Mouse (Mus musculus): Measurements from ENCODE around the gene Endov. TPM values are rescaled to one million over a fixed set of nuclear protein-coding genes. Genes with fewer than 3 reads are reported as not detected.

The Endov gene
- 10 to 100 TPM; 15.5 to 43.8 (median 27.6) TPM for total RNA-seq (2018; cell fraction: chromatin; rRNA removed)
- total RNA-seq (2018; cell fraction: cytosol; rRNA removed) = 1 to 10 TPM; 1.6 to 6.7 (median 4.4) TPM
- 10 to 100 TPM in 23 of 26 experiments, 1 to 10 TPM in 3; 8.4 to 29.5 (median 13.9) TPM for total RNA-seq (2018; cell fraction: nucleus; rRNA removed)
- 3.4 to 6.4 TPM (median 4.1 TPM) in 3 replicates for polyA plus RNA-seq (2018)

GRCm38 (mm10) chr11:119490861-119491689, at the start of gene Endov:
TSS of gene Endov (plus strand) at chr11:119491347.
- peak within 1 kb of the TSS; percentile 62 for H3K27ac ChIP-seq
- peaks cover 16% of the 10 kb centered on the region for H3K36me3 ChIP-seq (ENCODE audit: inconsistent target)
- under 1% methylated on average over 65 of the region's 66 CpGs for WGBS (ENCODE audit: missing documents)
- peak within 1 kb of the TSS; percentile 59 for H3K4me3 ChIP-seq (ENCODE audit: inconsistent target)
- peaks cover 18% of the 10 kb centered on the region; the same call in 1 of the 2 replicates for H3K79me2 ChIP-seq (ENCODE audit: inconsistent target)

DNA sequence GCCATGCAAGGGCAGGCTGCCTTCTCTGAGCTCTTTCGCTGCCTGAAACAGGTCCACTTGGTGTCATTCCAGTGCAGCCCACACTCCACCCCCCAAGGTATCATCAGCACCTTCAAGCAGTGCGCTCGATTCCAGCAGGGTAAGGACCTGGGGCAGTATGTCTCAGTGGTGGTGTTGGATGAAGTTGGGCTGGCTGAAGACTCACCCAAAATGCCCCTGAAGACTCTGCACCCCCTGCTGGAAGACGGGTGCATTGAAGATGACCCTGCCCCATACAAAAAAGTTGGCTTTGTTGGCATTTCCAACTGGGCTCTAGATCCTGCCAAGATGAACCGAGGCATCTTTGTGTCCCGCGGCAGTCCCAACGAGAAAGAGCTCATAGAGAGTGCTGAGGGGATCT, 48.9 kb upstream of the Endov start:
- WGBS (ENCODE audit: missing documents) = 93% methylated on average over 8 of the region's 8 CpGs
- Histone ChIP-seq H3K4me3 (ENCODE audit: inconsistent target) (no peak overlapping the region), H3K27ac (no peak overlapping the region), H3K79me2 (ENCODE audit: inconsistent target) (peaks cover 100% of the 10 kb centered on the region), H3K36me3 (ENCODE audit: inconsistent target) (peaks cover 99% of the 10 kb centered on the region)

GRCm38 (mm10) chr11:119443442-119443841, 47.7 kb upstream of the Endov start:
- Histone ChIP-seq H3K4me3 (ENCODE audit: inconsistent target) (no peak overlapping the region), H3K27ac (no peak overlapping the region), H3K36me3 (ENCODE audit: inconsistent target) (peaks cover 99% of the 10 kb centered on the region), H3K79me2 (ENCODE audit: inconsistent target) (peaks cover 98% of the 10 kb centered on the region)
- WGBS (ENCODE audit: missing documents) = 65% methylated on average over 9 of the region's 9 CpGs

DNA sequence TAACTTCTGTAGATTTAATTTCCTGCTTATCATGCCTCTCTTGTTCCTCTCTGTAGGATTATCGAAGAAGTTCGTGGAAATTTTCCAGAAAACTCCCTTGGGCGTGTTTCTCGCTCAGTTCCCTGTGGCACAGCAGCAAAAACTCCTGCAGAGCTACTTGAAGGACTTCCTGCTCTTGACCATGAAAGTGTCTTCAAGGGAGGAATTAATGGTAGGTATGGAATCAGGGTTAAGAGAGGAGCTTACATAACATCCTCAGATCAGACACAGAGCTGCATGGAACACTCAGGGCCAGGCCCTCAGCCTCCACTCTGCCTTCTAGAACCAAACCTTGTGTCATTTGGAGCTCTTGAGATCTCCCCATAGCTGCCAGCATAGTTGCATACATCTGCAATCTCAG, 35.0 kb upstream of the Endov start:
- peaks cover 96% of the 10 kb centered on the region for H3K36me3 ChIP-seq (ENCODE audit: inconsistent target)
- no peak overlapping the region for H3K27ac ChIP-seq
- H3K4me3 ChIP-seq (ENCODE audit: inconsistent target) = no peak overlapping the region
- H3K79me2 ChIP-seq (ENCODE audit: inconsistent target) = peaks cover 25% of the 10 kb centered on the region; the same call in 1 of the 2 replicates
- WGBS (ENCODE audit: missing documents) = 91% methylated on average over 4 of the region's 4 CpGs

DNA sequence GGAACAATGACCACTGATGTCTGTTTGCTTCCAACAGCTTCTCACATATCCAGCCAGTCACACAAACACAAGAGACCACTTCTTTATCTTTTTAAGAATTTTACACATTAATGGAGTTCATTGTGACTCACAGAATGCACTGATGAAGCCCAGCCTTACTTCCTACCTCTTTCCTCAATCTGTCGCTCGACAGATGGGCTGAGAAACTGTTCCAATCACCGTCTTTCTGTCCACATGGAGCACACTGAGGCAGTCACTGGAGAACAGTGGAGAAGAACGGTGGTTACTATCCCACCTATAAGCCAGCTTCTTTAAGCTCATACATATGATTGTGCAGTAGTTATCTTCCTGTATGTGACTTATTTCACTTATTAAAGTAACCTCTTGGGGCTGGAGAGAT, 13.3 kb upstream of the Endov start:
- H3K36me3 ChIP-seq (ENCODE audit: inconsistent target) = peaks cover 100% of the 10 kb centered on the region
- H3K79me2 ChIP-seq (ENCODE audit: inconsistent target) = no peaks in the 10 kb centered on the region; the same call in 1 of the 2 replicates
- H3K27ac ChIP-seq = no peak overlapping the region
- WGBS (ENCODE audit: missing documents) = 96% methylated on average over 4 of the region's 4 CpGs
- H3K4me3 ChIP-seq (ENCODE audit: inconsistent target) = no peak overlapping the region

DNA sequence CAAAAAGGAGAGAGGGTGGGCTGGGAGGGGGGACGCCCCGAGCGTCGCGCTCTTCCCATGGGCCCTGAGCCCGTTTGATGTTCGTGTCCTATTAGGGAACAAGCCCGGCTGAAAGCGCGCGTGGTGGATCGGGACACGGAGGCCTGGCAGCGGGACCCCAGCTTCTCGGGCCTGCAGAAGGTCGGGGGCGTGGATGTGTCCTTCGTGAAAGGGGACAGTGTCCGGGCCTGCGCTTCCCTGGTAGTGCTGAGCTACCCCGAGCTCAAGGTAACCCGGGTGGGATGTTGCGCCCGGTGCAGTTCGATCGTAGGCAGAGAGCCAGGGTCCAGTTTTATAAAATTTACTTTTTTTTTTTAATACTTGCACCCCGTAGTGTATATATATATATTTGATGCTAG, 542 bp downstream of the Endov start:
- Histone ChIP-seq H3K27ac (peak overlapping the region; percentile 62; the same call in 1 of the 2 replicates), H3K4me3 (ENCODE audit: inconsistent target) (peak overlapping the region; percentile 59), H3K36me3 (ENCODE audit: inconsistent target) (peaks cover 10% of the 10 kb centered on the region), H3K79me2 (ENCODE audit: inconsistent target) (peaks cover 18% of the 10 kb centered on the region; the same call in 1 of the 2 replicates)
- WGBS (ENCODE audit: missing documents) = 3% methylated on average over 27 of the region's 27 CpGs

DNA sequence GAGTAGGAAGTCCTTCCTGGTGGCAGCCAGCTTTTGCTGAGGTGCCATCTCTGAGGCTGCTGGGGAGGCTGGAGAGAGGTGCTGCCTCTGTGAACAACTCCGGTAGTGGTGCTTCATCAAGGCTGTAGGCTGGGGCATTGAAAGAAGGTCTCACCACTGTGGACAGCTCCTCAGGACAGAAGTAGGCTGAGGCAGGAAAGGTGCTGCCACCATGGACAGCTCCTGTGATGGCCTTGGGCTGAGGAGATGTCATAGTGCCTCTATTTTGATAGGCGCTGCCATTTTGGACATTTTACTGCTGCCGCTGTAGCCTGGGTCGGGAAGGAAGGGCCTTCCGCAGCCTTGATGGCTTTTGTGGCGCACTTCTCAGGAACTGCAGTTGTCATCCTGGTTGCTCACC, 1.7 kb downstream of the Endov start:
- no peaks in the 10 kb centered on the region for H3K36me3 ChIP-seq (ENCODE audit: inconsistent target)
- H3K79me2 ChIP-seq (ENCODE audit: inconsistent target) = peaks cover 18% of the 10 kb centered on the region; the same call in 1 of the 2 replicates
- no peak overlapping the region for H3K4me3 ChIP-seq (ENCODE audit: inconsistent target)
- 92% methylated on average over 6 of the region's 6 CpGs for WGBS (ENCODE audit: missing documents)
- H3K27ac ChIP-seq = no peak overlapping the region

DNA sequence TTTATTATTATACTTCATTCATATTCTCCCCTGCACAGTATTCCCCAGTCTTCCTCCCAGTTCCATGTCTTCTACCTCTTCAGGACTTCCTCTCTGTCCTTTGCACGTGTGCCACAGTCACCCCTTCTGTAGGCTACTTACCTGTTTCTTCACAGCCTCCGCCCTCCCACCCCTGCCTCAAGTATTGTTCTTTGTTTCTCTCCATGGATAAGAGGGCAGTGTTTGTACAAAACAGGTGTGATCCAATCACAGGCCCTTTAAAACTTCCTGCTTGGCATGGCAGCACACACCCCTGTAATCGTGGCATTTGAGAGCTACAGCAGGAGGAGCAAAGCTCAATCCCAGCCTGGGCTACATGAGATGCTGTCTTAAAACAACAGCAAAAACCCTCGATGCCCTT, 2.4 kb downstream of the Endov start:
- Histone ChIP-seq H3K4me3 (ENCODE audit: inconsistent target) (no peak overlapping the region), H3K27ac (no peak overlapping the region), H3K36me3 (ENCODE audit: inconsistent target) (no peaks in the 10 kb centered on the region), H3K79me2 (ENCODE audit: inconsistent target) (peaks cover 18% of the 10 kb centered on the region; the same call in 1 of the 2 replicates)
- WGBS (ENCODE audit: missing documents) = 79% methylated on average over 4 of the region's 4 CpGs

- Histone ChIP-seq H3K27ac (no peak overlapping the region), H3K4me3 (ENCODE audit: inconsistent target) (no peak overlapping the region), H3K79me2 (ENCODE audit: inconsistent target) (peaks cover 18% of the 10 kb centered on the region; the same call in 1 of the 2 replicates), H3K36me3 (ENCODE audit: inconsistent target) (0 out of 2 replicates have a peak, but pooled peaks cover 16% of the 10 kb centered on the region)
- WGBS (ENCODE audit: missing documents) = 90% methylated on average over 3 of the region's 5 CpGs
Measured at GRCm38 (mm10) chr11:119496147-119496546, 5.0 kb downstream of the Endov start.

DNA sequence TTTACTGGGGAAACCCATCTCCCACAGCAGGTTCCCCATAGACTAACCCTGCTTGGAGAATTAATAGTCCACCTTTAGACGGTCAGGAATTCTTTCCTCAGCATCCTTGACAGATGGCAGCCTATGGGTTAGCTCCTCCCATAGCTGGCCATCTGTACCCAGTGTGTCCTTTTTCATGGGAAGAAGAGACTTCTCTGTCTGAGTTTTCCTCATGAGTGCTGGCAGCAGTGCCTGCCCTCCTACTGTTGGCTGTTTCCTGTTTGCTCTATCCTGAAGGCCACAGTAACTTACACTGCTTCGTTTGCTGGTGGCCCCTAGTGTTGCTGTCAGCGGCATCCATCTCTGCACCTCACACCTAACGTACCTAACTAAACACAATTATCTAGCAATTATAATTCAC, 6.3 kb downstream of the Endov start:
- Histone ChIP-seq H3K79me2 (ENCODE audit: inconsistent target) (peaks cover 9% of the 10 kb centered on the region; the same call in 1 of the 2 replicates), H3K27ac (no peak overlapping the region), H3K36me3 (ENCODE audit: inconsistent target) (peaks cover 16% of the 10 kb centered on the region; the same call in 1 of the 2 replicates), H3K4me3 (ENCODE audit: inconsistent target) (no peak overlapping the region)
- 94% methylated on average over 4 of the region's 4 CpGs for WGBS (ENCODE audit: missing documents)

DNA sequence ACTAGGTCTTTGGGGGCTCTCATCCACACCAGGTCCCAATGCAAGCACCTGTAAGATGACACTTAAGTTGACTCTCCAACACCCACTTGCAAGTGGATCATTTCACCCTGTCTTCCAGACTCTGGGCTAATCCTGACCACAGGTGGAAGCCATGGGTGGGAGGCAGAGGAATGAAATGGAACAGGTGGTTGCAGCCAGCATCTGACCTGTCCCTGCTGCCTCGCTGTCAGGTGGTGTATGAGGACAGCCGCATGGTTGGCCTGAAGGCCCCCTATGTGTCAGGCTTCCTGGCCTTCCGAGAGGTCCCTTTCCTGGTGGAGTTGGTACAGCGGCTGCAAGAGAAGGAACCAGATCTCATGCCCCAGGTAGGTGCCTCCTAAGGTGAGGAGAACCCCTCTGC, 8.2 kb downstream of the Endov start:
- 96% methylated on average over 4 of the region's 4 CpGs for WGBS (ENCODE audit: missing documents)
- Histone ChIP-seq H3K27ac (no peak overlapping the region), H3K79me2 (ENCODE audit: inconsistent target) (no peaks in the 10 kb centered on the region)

GRCm38 (mm10) chr11:119500011-119500410, 8.9 kb downstream of the Endov start:
- H3K4me3 ChIP-seq (ENCODE audit: inconsistent target) = no peak overlapping the region
- no peaks in the 10 kb centered on the region for H3K79me2 ChIP-seq (ENCODE audit: inconsistent target)
- peaks cover 22% of the 10 kb centered on the region; the same call in 1 of the 2 replicates for H3K36me3 ChIP-seq (ENCODE audit: inconsistent target)
- WGBS (ENCODE audit: missing documents) = 95% methylated on average over 2 of the region's 2 CpGs
- no peak overlapping the region for H3K27ac ChIP-seq

More for the DNA sequence above, 8.2 kb downstream of the Endov start:
- H3K36me3 ChIP-seq (ENCODE audit: inconsistent target) = peaks cover 20% of the 10 kb centered on the region; the same call in 1 of the 2 replicates
- no peak overlapping the region for H3K4me3 ChIP-seq (ENCODE audit: inconsistent target)

GRCm38 (mm10) chr11:119503675-119504074, 12.5 kb downstream of the Endov start:
- no peak overlapping the region for H3K27ac ChIP-seq
- H3K4me3 ChIP-seq (ENCODE audit: inconsistent target) = no peak overlapping the region
- H3K79me2 ChIP-seq (ENCODE audit: inconsistent target) = no peaks in the 10 kb centered on the region
- peaks cover 40% of the 10 kb centered on the region; the same call in 1 of the 2 replicates for H3K36me3 ChIP-seq (ENCODE audit: inconsistent target)

DNA sequence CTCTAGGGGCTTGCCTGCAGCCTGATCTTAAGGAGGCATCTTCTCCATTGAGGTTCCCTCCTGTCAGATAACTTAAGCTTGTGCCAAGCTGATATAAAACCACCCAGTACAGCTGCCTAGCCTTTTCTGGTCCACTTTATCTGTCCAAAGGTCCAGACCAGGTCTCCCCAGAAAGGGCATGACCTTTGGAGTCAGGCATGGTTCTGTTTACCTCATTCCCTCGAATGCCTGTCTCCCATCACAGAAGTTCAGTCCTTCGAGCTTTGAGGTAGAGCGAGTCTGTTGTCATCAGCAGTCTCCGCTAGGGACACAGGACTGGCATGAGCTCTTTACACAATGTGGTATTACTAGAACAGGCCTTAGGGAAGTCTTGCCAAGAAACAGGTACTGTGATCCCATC, 15.2 kb downstream of the Endov start:
- peaks cover 24% of the 10 kb centered on the region; the same call in 1 of the 2 replicates for H3K36me3 ChIP-seq (ENCODE audit: inconsistent target)
- no peak overlapping the region for H3K4me3 ChIP-seq (ENCODE audit: inconsistent target)
- H3K27ac ChIP-seq = no peak overlapping the region
- H3K79me2 ChIP-seq (ENCODE audit: inconsistent target) = no peaks in the 10 kb centered on the region
- 96% methylated on average over 4 of the region's 4 CpGs for WGBS (ENCODE audit: missing documents)

DNA sequence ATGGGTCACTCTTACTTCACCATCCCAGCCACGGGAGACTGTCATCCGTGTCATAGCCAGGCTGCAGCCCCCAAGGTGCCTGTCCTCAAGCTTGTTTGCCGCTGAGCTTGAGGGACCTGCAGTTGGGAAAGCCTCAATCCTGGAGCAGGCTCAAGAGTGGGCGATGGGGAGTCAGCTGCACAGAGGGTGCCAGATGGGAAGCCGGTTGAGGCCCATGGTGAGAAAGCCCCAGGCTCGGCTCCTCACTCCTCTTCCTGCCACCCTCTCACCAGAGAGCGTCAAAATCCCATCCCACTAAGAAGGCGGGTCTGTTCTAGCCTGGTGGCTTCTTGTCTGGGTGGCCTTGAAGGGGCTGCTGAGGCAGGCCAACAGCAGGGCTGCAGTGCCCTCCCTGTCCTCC, 16.6 kb downstream of the Endov start:
- no peaks in the 10 kb centered on the region for H3K79me2 ChIP-seq (ENCODE audit: inconsistent target)
- no peak overlapping the region for H3K4me3 ChIP-seq (ENCODE audit: inconsistent target)
- 93% methylated on average over 8 of the region's 8 CpGs for WGBS (ENCODE audit: missing documents)
- no peak overlapping the region for H3K27ac ChIP-seq
- peaks cover 24% of the 10 kb centered on the region; the same call in 1 of the 2 replicates for H3K36me3 ChIP-seq (ENCODE audit: inconsistent target)
